Mouse (Mus musculus) stomach, postnatal 0 days (tissue): ENCODE results near the gene Pdilt. TPM values are rescaled to one million over a fixed set of nuclear protein-coding genes. Genes with fewer than 3 reads are reported as not detected.

ENCODE experiments used
- ATAC-seq: fragments of 200-750 bp; cut with Nextera tagmentation; 2 replicates; pipeline ENCODE4 v1.8.0; 2017; ENCODE audit not compliant: low FRiP score, low TSS enrichment
- DNase-seq: peaks from one replicate; pipeline ENCODE4 v3.0.0-alpha.2; 2016; ENCODE audit warnings: low spot score
- H3K27ac ChIP-seq: fragments of 300-500 bp; sonication (generic); replicated peaks from 2 replicates; pipeline ENCODE4 v1.5.1; 2014; ENCODE audit warnings: mild to moderate bottlenecking, control low read depth
- H3K27me3 ChIP-seq: fragments of 300-500 bp; sonication (generic); 2 replicates; pipeline ENCODE4 v1.6.1; 2014; ENCODE audit warnings: low read length; ENCODE audit not compliant: control insufficient read depth, insufficient read depth
- H3K36me3 ChIP-seq: fragments of 300-500 bp; sonication (generic); 2 replicates; pipeline ENCODE4 v1.6.1; 2014; ENCODE audit warnings: low read length, mixed read lengths; ENCODE audit not compliant: control insufficient read depth, insufficient read depth
- H3K4me1 ChIP-seq: fragments of 300-500 bp; sonication (generic); replicated peaks from 2 replicates; pipeline ENCODE4 v1.6.1; 2014; ENCODE audit warnings: antibody characterized with exemption; ENCODE audit not compliant: control insufficient read depth, insufficient read depth
- H3K4me2 ChIP-seq: fragments of 300-500 bp; sonication (generic); replicated peaks from 2 replicates; pipeline ENCODE4 v1.6.1; 2014; ENCODE audit warnings: low read depth, mild to moderate bottlenecking, control low read depth, moderate library complexity
- H3K4me3 ChIP-seq: fragments of 300-500 bp; sonication (generic); 2 replicates; pipeline ENCODE4 v1.5.1; 2014; ENCODE audit warnings: low read depth, low read length, control low read depth
- H3K9ac ChIP-seq: fragments of 300-500 bp; sonication (generic); 2 replicates; pipeline ENCODE4 v1.6.1; 2014; ENCODE audit warnings: mild to moderate bottlenecking, low read length, control low read depth, mixed read lengths
- H3K9me3 ChIP-seq: fragments of 300-500 bp; sonication (generic); 2 replicates; pipeline ENCODE4 v1.6.1; 2016; ENCODE audit warnings: low read length; ENCODE audit not compliant: control insufficient read depth
- CTCF ChIP-seq: IDR thresholded peaks from 2 replicates; pipeline ENCODE4 v1.5.1; 2016; ENCODE audit warnings: antibody characterized with exemption, low read depth, mild to moderate bottlenecking, moderate library complexity
- EP300 ChIP-seq: optimal IDR thresholded peaks from 2 replicates; pipeline ENCODE3; 2016; ENCODE audit warnings: antibody characterized with exemption
- WGBS: fragments of 180-500 bp; shearing (Covaris S2); extraction: QIAGEN DNeasy Blood & Tissue Kit; methylation state at CpG from one replicate; pipeline ENCODE4 v1.1.7; 2014; 5-methylcytosine and 5-hydroxymethylcytosine counted together
- polyA plus RNA-seq: library from polyadenylated mRNA; unstranded; fragments of >200 nt; fragmentation: Nextera tagmentation; extraction: Ambion mirVana; gene quantifications from 2 replicates; pipeline ENCODE4 v1.2.1, GENCODE M21; 2015

The Pdilt gene
- polyA plus RNA-seq, 1 experiment from 2014 or later: not detected

- Histone ChIP-seq H3K4me2 (no peak overlapping the region), H3K36me3 (no peaks in the 10 kb centered on the region), H3K27me3 (no peaks in the 10 kb centered on the region), H3K4me3 (no peak overlapping the region), H3K4me1 (no peaks in the 10 kb centered on the region), H3K9me3 (no peaks in the 10 kb centered on the region), H3K27ac (no peak overlapping the region), H3K9ac (no peak overlapping the region)
- WGBS: 66% methylated on average over 2 of the region's 2 CpGs
- TF ChIP-seq CTCF: no peak
- TF ChIP-seq EP300: no peak
- ATAC-seq (no peak), DNase-seq (no peak)
These were observed 4.3 kb upstream of the Pdilt start for GRCm38 (mm10) chr7:119527548-119527947.

GRCm38 (mm10) chr7:119527135-119527534, 3.8 kb upstream of the Pdilt start:
- H3K9me3 ChIP-seq: no peaks in the 10 kb centered on the region
- no peak for DNase-seq
- WGBS: 90% methylated on average over 1 of the region's 1 CpGs
- no peak for TF ChIP-seq CTCF
- no peak for TF ChIP-seq EP300
- H3K4me2 ChIP-seq: no peak overlapping the region
- no peaks in the 10 kb centered on the region for H3K27me3 ChIP-seq
- no peaks in the 10 kb centered on the region for H3K4me1 ChIP-seq
- no peak overlapping the region for H3K9ac ChIP-seq
- no peak for ATAC-seq
- H3K4me3 ChIP-seq: no peak overlapping the region
- no peaks in the 10 kb centered on the region for H3K36me3 ChIP-seq
- H3K27ac ChIP-seq: no peak overlapping the region

- H3K4me1 ChIP-seq: no peaks in the 10 kb centered on the region
- H3K36me3 ChIP-seq: no peaks in the 10 kb centered on the region
- H3K9me3 ChIP-seq: no peaks in the 10 kb centered on the region
- H3K27me3 ChIP-seq: no peaks in the 10 kb centered on the region
- ATAC-seq (no peak), DNase-seq (no peak)
- 74% methylated on average over 13 of the region's 13 CpGs for whole genome bisulfite sequencing
- H3K27ac ChIP-seq: no peak overlapping the region
- H3K4me3 ChIP-seq: no peak overlapping the region
- H3K4me2 ChIP-seq: no peak overlapping the region
- H3K9ac ChIP-seq: no peak overlapping the region
- no peak for TF ChIP-seq EP300
- TF ChIP-seq CTCF: no peak
These were observed 3.2 kb upstream of the Pdilt start for GRCm38 (mm10) chr7:119526486-119526885.

- DNase-seq: peak; percentile 52
- WGBS: 16% methylated on average over 2 of the region's 2 CpGs
- Histone ChIP-seq H3K9ac (no peak overlapping the region), H3K27me3 (no peaks in the 10 kb centered on the region), H3K9me3 (no peaks in the 10 kb centered on the region), H3K36me3 (no peaks in the 10 kb centered on the region), H3K4me2 (no peak overlapping the region), H3K4me1 (no peaks in the 10 kb centered on the region), H3K27ac (no peak overlapping the region), H3K4me3 (no peak overlapping the region)
- peak; percentile 65; the same call in 1 of the 2 replicates for ATAC-seq
- TF ChIP-seq EP300: no peak
- no peak for TF ChIP-seq CTCF
These were observed 2.6 kb upstream of the Pdilt start for GRCm38 (mm10) chr7:119525881-119526281.

GRCm38 (mm10) chr7:119522385-119522784, 904 bp downstream of the Pdilt start:
- Histone ChIP-seq H3K36me3 (no peaks in the 10 kb centered on the region), H3K9me3 (no peaks in the 10 kb centered on the region), H3K4me1 (no peaks in the 10 kb centered on the region), H3K27ac (no peak overlapping the region), H3K9ac (no peak overlapping the region), H3K27me3 (no peaks in the 10 kb centered on the region), H3K4me3 (no peak overlapping the region), H3K4me2 (no peak overlapping the region)
- WGBS: 81% methylated on average over 1 of the region's 1 CpGs
- no peak for DNase-seq
- no peak for ATAC-seq
- TF ChIP-seq CTCF: no peak
- no peak for TF ChIP-seq EP300

GRCm38 (mm10) chr7:119521816-119522215, 1.5 kb downstream of the Pdilt start:
- Histone ChIP-seq H3K4me3 (no peak overlapping the region), H3K9me3 (no peaks in the 10 kb centered on the region), H3K36me3 (no peaks in the 10 kb centered on the region), H3K9ac (no peak overlapping the region), H3K4me1 (no peaks in the 10 kb centered on the region), H3K4me2 (no peak overlapping the region), H3K27me3 (no peaks in the 10 kb centered on the region), H3K27ac (no peak overlapping the region)
- 60% methylated on average over 3 of the region's 3 CpGs for WGBS
- TF ChIP-seq CTCF (no peak), EP300 (no peak)
- ATAC-seq (no peak), DNase-seq (no peak)
